Mouse (Mus musculus): Measurements from ENCODE around the gene Fanca. TPM values are rescaled to one million over a fixed set of nuclear protein-coding genes. Genes with fewer than 3 reads are reported as not detected.
"Not testable (repeated sequence)": the region's sequence is repeated elsewhere in the genome, so short reads cannot be mapped to it uniquely, and the experiment has no call there.

The Fanca gene
- total RNA-seq, 1 experiment from 2014 or later: 31.4 TPM

GRCm38 (mm10) chr8:123245543-123245942 is 72.8 kb downstream of the Fanca start:
- no peak for ATAC-seq (replicated peaks; ENCODE audit: insufficient number of reproducible peaks, low FRiP score, low TSS enrichment, poor library complexity, severe bottlenecking)

GRCm38 (mm10) chr8:123244382-123244781 is 74.0 kb downstream of the Fanca start:
- no peak for ATAC-seq (replicated peaks; ENCODE audit: insufficient number of reproducible peaks, low FRiP score, low TSS enrichment, poor library complexity, severe bottlenecking)

- ATAC-seq (replicated peaks; ENCODE audit: insufficient number of reproducible peaks, low FRiP score, low TSS enrichment, poor library complexity, severe bottlenecking): no peak
These were observed 75.3 kb downstream of the Fanca start for GRCm38 (mm10) chr8:123243053-123243452.

GRCm38 (mm10) chr8:123242107-123242923 is 76.1 kb downstream of the Fanca start:
- ATAC-seq (replicated peaks; ENCODE audit: insufficient number of reproducible peaks, low FRiP score, low TSS enrichment, poor library complexity, severe bottlenecking): no peak

GRCm38 (mm10) chr8:123239398-123239797 is 79.0 kb downstream of the Fanca start:
- ATAC-seq (replicated peaks; ENCODE audit: insufficient number of reproducible peaks, low FRiP score, low TSS enrichment, poor library complexity, severe bottlenecking): no peak

- ATAC-seq (replicated peaks; ENCODE audit: insufficient number of reproducible peaks, low FRiP score, low TSS enrichment, poor library complexity, severe bottlenecking): peak; percentile 87
These were observed 82.6 kb downstream of the Fanca start, which contains the start of gene Spata2l for GRCm38 (mm10) chr8:123235520-123236497. Gene Spata2l, minus strand, starts transcription at chr8:123236233.

- no peak for ATAC-seq (replicated peaks; ENCODE audit: insufficient number of reproducible peaks, low FRiP score, low TSS enrichment, poor library complexity, severe bottlenecking)
These were observed 83.4 kb downstream of the Fanca start for GRCm38 (mm10) chr8:123234918-123235519.

- no peak for ATAC-seq (replicated peaks; ENCODE audit: insufficient number of reproducible peaks, low FRiP score, low TSS enrichment, poor library complexity, severe bottlenecking)
These were observed 84.6 kb downstream of the Fanca start for GRCm38 (mm10) chr8:123233760-123234159.

GRCm38 (mm10) chr8:123233300-123233699 is 85.1 kb downstream of the Fanca start:
- ATAC-seq (replicated peaks; ENCODE audit: insufficient number of reproducible peaks, low FRiP score, low TSS enrichment, poor library complexity, severe bottlenecking): no peak

- ATAC-seq (replicated peaks; ENCODE audit: insufficient number of reproducible peaks, low FRiP score, low TSS enrichment, poor library complexity, severe bottlenecking): no peak
These were observed 85.8 kb downstream of the Fanca start for GRCm38 (mm10) chr8:123232553-123232952.

- ATAC-seq (replicated peaks; ENCODE audit: insufficient number of reproducible peaks, low FRiP score, low TSS enrichment, poor library complexity, severe bottlenecking): no peak
These were observed 86.6 kb downstream of the Fanca start for GRCm38 (mm10) chr8:123231742-123232141.

- not testable (repeated sequence) for ATAC-seq (replicated peaks; ENCODE audit: insufficient number of reproducible peaks, low FRiP score, low TSS enrichment, poor library complexity, severe bottlenecking)
These were observed 88.0 kb downstream of the Fanca start for GRCm38 (mm10) chr8:123230326-123230725.

GRCm38 (mm10) chr8:123228416-123228815 is 90.0 kb downstream of the Fanca start:
- ATAC-seq (replicated peaks; ENCODE audit: insufficient number of reproducible peaks, low FRiP score, low TSS enrichment, poor library complexity, severe bottlenecking): no peak

- ATAC-seq (replicated peaks; ENCODE audit: insufficient number of reproducible peaks, low FRiP score, low TSS enrichment, poor library complexity, severe bottlenecking): peak; percentile 91
These were observed 93.8 kb downstream of the Fanca start, which contains the start of gene Cdk10 for GRCm38 (mm10) chr8:123224278-123225266. Gene Cdk10, plus strand, starts transcription at chr8:123224842.

GRCm38 (mm10) chr8:123220917-123221316 is 97.5 kb downstream of the Fanca start:
- no peak for ATAC-seq (replicated peaks; ENCODE audit: insufficient number of reproducible peaks, low FRiP score, low TSS enrichment, poor library complexity, severe bottlenecking)

Data from monocyte, adult 5-6 weeks (primary cell).